Mouse (Mus musculus): ENCODE measurements around the gene Gm4724. TPM values are rescaled to one million over a fixed set of nuclear protein-coding genes. Genes with fewer than 3 reads are reported as not detected.
"Not testable (repeated sequence)": the region's sequence is repeated elsewhere in the genome, so short reads cannot be mapped to it uniquely, and the experiment has no call there.

The Gm4724 gene
- 1 to 10 TPM; 5.6 to 7.7 TPM for total RNA-seq (2021)
- long read RNA-seq, experiment 1, partial matches to known transcripts, result 0 of 3 reads
- long read RNA-seq, experiment 1, other reads (novel, unspliced or antisense), result 2 of 3 reads
- long read RNA-seq, experiment 2, partial matches to known transcripts, result 0 of 3 reads
- long read RNA-seq, experiment 2, other reads (novel, unspliced or antisense), result 1 of 3 reads

GRCm38 (mm10) chr2:175435707-175436106, at the start of gene Gm4724:
TSS of gene Gm4724 (minus strand) at chr2:175435807.
- not testable (repeated sequence) for DNase-seq (ENCODE audit: low spot score in 2 of 2)

GRCm38 (mm10) chr2:175469685-175470084, 34.1 kb upstream of the Gm4724 start, which contains the start of gene Zfp965:
TSS of gene Zfp965 (plus strand) at chr2:175469985.
- not testable (repeated sequence) for DNase-seq (ENCODE audit: low spot score in 2 of 2)

Other genes with a start within 250 kb of the Gm4724 start
- gene Gm14391, start 228.9 kb downstream of the Gm4724 start, total RNA-seq (2021), result 10 to 100 TPM; 52.3 to 64.9 TPM
- 10 to 100 TPM in 1 of 2 experiments, 1 to 10 TPM in 1; 7.5 to 16.1 TPM for gene Gm14440, start 160.7 kb downstream of the Gm4724 start, total RNA-seq (2021)
- 10 to 100 TPM; 35.6 to 48.5 TPM for gene Gm4631, start 97.6 kb downstream of the Gm4724 start, total RNA-seq (2021)
- gene Zfp968, start 63.4 kb downstream of the Gm4724 start, total RNA-seq (2021), result 1 to 10 TPM; 7.5 to 8.4 TPM
- gene Zfp965, start 34.2 kb upstream of the Gm4724 start, total RNA-seq (2021), result 1 to 10 TPM; 3.9 to 4.0 TPM
- not detected for gene Gm11007, start 208.2 kb upstream of the Gm4724 start, total RNA-seq (2021)